Mouse (Mus musculus) MEL (cell line): ENCODE measurements around the gene Olfr532. TPM values are rescaled to one million over a fixed set of nuclear protein-coding genes. Genes with fewer than 3 reads are reported as not detected.
"Not testable (repeated sequence)": the region's sequence is repeated elsewhere in the genome, so short reads cannot be mapped to it uniquely, and the experiment has no call there.

Source experiments
- DNase-seq: peaks from one replicate; pipeline ENCODE4 v3.0.0; 2011; ENCODE audit warnings: low read depth, low spot score
- H3K27ac ChIP-seq: 2 replicates; pipeline ENCODE4 v1.5.1; 2012; ENCODE audit warnings: low read depth, mild to moderate bottlenecking, control low read depth, low read length, moderate library complexity; ENCODE audit not compliant: control insufficient read depth
- H3K27me3 ChIP-seq, 2 experiments: fragments of 150-350 bp in 1 of 2; sonication (generic) in 1 of 2; 2 replicates each; pipeline ENCODE4 v1.6.1; 2012; ENCODE audit warnings: low read length in 2 of 2, mild to moderate bottlenecking in 2 of 2, improper control_type of control experiment in 1 of 2, moderate library complexity in 1 of 2; ENCODE audit not compliant: insufficient read depth in 2 of 2, control insufficient read depth in 1 of 2
- H3K36me3 ChIP-seq, 2 experiments: 2 replicates each; pipeline ENCODE4 v1.6.1; 2012 to 2014; ENCODE audit warnings: low read length in 2 of 2, improper control_type of control experiment in 1 of 2, inconsistent platforms in 1 of 2, mild to moderate bottlenecking in 1 of 2; ENCODE audit not compliant: insufficient read depth in 2 of 2, control insufficient read depth in 1 of 2
- H3K4me1 ChIP-seq, 2 experiments: fragments of 150-350 bp in 1 of 2; sonication (generic) in 1 of 2; 2 replicates each; pipeline ENCODE4 v1.6.1; 2012; ENCODE audit warnings: low read length in 2 of 2, improper control_type of control experiment in 1 of 2, mild to moderate bottlenecking in 1 of 2; ENCODE audit not compliant: insufficient read depth in 2 of 2, control insufficient read depth in 1 of 2
- H3K4me3 ChIP-seq, 2 experiments: fragments of 150-350 bp in 1 of 2; sonication (generic) in 1 of 2; 2 replicates each; pipeline ENCODE4 v1.5.1; 2012; ENCODE audit warnings: low read depth in 2 of 2, low read length in 2 of 2, mild to moderate bottlenecking in 2 of 2, moderate library complexity in 2 of 2, control low read depth in 1 of 2, improper control_type of control experiment in 1 of 2; ENCODE audit not compliant: control insufficient read depth in 1 of 2, insufficient read depth in 1 of 2
- H3K79me2 ChIP-seq: 2 replicates; pipeline ENCODE4 v1.6.1; 2012; ENCODE audit warnings: mild to moderate bottlenecking, low read length, moderate library complexity; ENCODE audit not compliant: control insufficient read depth, poor library complexity, insufficient read depth
- H3K9ac ChIP-seq: 2 replicates; pipeline ENCODE4 v1.6.1; 2012; ENCODE audit warnings: low read depth, mild to moderate bottlenecking, control low read depth, low read length, moderate library complexity; ENCODE audit not compliant: control insufficient read depth, poor library complexity, severe bottlenecking
- H3K9me3 ChIP-seq: fragments of 150-350 bp; sonication (generic); replicated peaks from 2 replicates; pipeline ENCODE4 v1.6.1; 2012; ENCODE audit warnings: mild to moderate bottlenecking, low read length, improper control_type of control experiment, moderate library complexity; ENCODE audit not compliant: insufficient read depth
- BHLHE40 ChIP-seq: IDR thresholded peaks from 2 replicates; pipeline ENCODE4 v1.6.1; 2012; ENCODE audit warnings: low read depth, mild to moderate bottlenecking, inconsistent platforms, low read length, improper control_type of control experiment, borderline replicate concordance
- CTCF ChIP-seq, 3 experiments: IDR thresholded peaks in 2 of 3; conservative IDR thresholded peaks in 1 of 3; 2 replicates each; pipeline ENCODE4 v1.5.1; 2011 to 2012; ENCODE audit warnings: low read length in 3 of 3, low read depth in 2 of 3, mild to moderate bottlenecking in 2 of 3, improper control_type of control experiment in 1 of 3, inconsistent platforms in 1 of 3, mixed read lengths in 1 of 3, moderate library complexity in 1 of 3; ENCODE audit not compliant: control insufficient read depth in 1 of 3, insufficient read depth in 1 of 3, poor library complexity in 1 of 3, severe bottlenecking in 1 of 3
- E2F4 ChIP-seq: IDR thresholded peaks from 2 replicates; pipeline ENCODE4 v1.6.1; 2011; ENCODE audit warnings: low read depth, low read length, improper control_type of control experiment, borderline replicate concordance
- ELF1 ChIP-seq: IDR thresholded peaks from 2 replicates; pipeline ENCODE4 v1.6.1; 2014; ENCODE audit warnings: low read depth, mild to moderate bottlenecking, inconsistent platforms, low read length, improper control_type of control experiment, moderate library complexity
- ETS1 ChIP-seq: IDR thresholded peaks from 2 replicates; pipeline ENCODE4 v1.6.1; 2012; ENCODE audit warnings: low read depth, mild to moderate bottlenecking, inconsistent platforms, low read length, improper control_type of control experiment, moderate library complexity
- GABPA ChIP-seq: IDR thresholded peaks from 2 replicates; pipeline ENCODE4 v1.6.1; 2012; ENCODE audit warnings: low read depth, mild to moderate bottlenecking, inconsistent platforms, low read length, improper control_type of control experiment, moderate library complexity
- MAX ChIP-seq: IDR thresholded peaks from 2 replicates; pipeline ENCODE4 v1.6.1; 2011; ENCODE audit warnings: low read length, improper control_type of control experiment
- MEF2A ChIP-seq: IDR thresholded peaks from 2 replicates; pipeline ENCODE4 v1.6.1; 2014; ENCODE audit warnings: low read depth, mild to moderate bottlenecking, inconsistent platforms, low read length, improper control_type of control experiment; ENCODE audit not compliant: poor library complexity, insufficient replicate concordance, severe bottlenecking; ENCODE audit errors: extremely low read depth
- MYB ChIP-seq: IDR thresholded peaks from 2 replicates; pipeline ENCODE4 v1.6.1; 2011; ENCODE audit warnings: mild to moderate bottlenecking, low read depth, low read length, improper control_type of control experiment
- NELFE ChIP-seq: IDR thresholded peaks from 2 replicates; pipeline ENCODE4 v1.6.1; 2011; ENCODE audit warnings: low read depth, low read length, improper control_type of control experiment
- POLR2AphosphoS5 ChIP-seq: IDR thresholded peaks from 2 replicates; pipeline ENCODE4 v1.6.1; 2012; ENCODE audit warnings: low read depth, borderline replicate concordance, mild to moderate bottlenecking, inconsistent platforms, low read length, moderate library complexity, mixed read lengths
- RAD21 ChIP-seq: IDR thresholded peaks from 2 replicates; pipeline ENCODE4 v1.6.1; 2011; ENCODE audit warnings: mild to moderate bottlenecking, low read depth, low read length, improper control_type of control experiment
- SIN3A ChIP-seq: IDR thresholded peaks from 2 replicates; pipeline ENCODE4 v1.6.1; 2012; ENCODE audit warnings: low read length, improper control_type of control experiment, inconsistent platforms
- TBP ChIP-seq: IDR thresholded peaks from 2 replicates; pipeline ENCODE4 v1.8.0; 2011; ENCODE audit warnings: low read depth, low read length, improper control_type of control experiment
- TCF12 ChIP-seq: IDR thresholded peaks from 2 replicates; pipeline ENCODE4 v1.6.1; 2014; ENCODE audit warnings: low read depth, mild to moderate bottlenecking, inconsistent platforms, low read length, improper control_type of control experiment, moderate library complexity
- UBTF ChIP-seq: IDR thresholded peaks from 2 replicates; pipeline ENCODE4 v1.6.1; 2012; ENCODE audit warnings: low read depth, mild to moderate bottlenecking, inconsistent platforms, low read length, improper control_type of control experiment, moderate library complexity, borderline replicate concordance; ENCODE audit not compliant: insufficient read depth
- USF1 ChIP-seq: IDR thresholded peaks from 2 replicates; pipeline ENCODE4 v1.6.1; 2014; ENCODE audit warnings: low read depth, mild to moderate bottlenecking, inconsistent platforms, low read length, improper control_type of control experiment, moderate library complexity
- USF2 ChIP-seq, 2 experiments: IDR thresholded peaks; 2 replicates each; pipeline ENCODE4 v1.6.1; 2011 to 2012; ENCODE audit warnings: improper control_type of control experiment in 2 of 2, low read length in 2 of 2, borderline replicate concordance in 1 of 2, inconsistent platforms in 1 of 2, low read depth in 1 of 2, mild to moderate bottlenecking in 1 of 2; ENCODE audit not compliant: insufficient read depth in 1 of 2
- polyA plus RNA-seq, 2 experiments: library from polyadenylated mRNA; stranded (reverse) in 1 of 2; unstranded in 1 of 2; fragments of >175 nt in 1 of 2; fragments of >200 nt in 1 of 2; gene quantifications; 2 replicates each; pipeline versions ENCODE4 v1.2.1 to v1.2.4; 2012; ENCODE audit warnings: low replicate concordance in 2 of 2, low read depth in 1 of 2; ENCODE audit not compliant: insufficient read length in 2 of 2, insufficient read depth in 1 of 2, missing spikeins in 1 of 2
- total RNA-seq: library from RNA; depleted of rRNA; stranded (reverse); fragments of 300-350 nt; gene quantifications from 2 replicates; pipeline ENCODE4 v1.2.3, GENCODE M21; 2012; rRNA removed

The Olfr532 gene
- total RNA-seq (not detected in 2 replicates), polyA plus RNA-seq (not detected)

GRCm38 (mm10) chr7:140421539-140421938, at the start of gene Olfr532:
TSS of gene Olfr532 (minus strand) at chr7:140421639.
- Histone ChIP-seq H3K9me3 (no peaks in the 10 kb centered on the region), H3K9ac (no peak within 1 kb of the TSS), H3K27me3 (no peaks in the 10 kb centered on the region), H3K4me1 (no peaks in the 10 kb centered on the region), H3K36me3 (no peaks in the 10 kb centered on the region), H3K27ac (no peak within 1 kb of the TSS), H3K4me3 (no peak within 1 kb of the TSS)
- no peak for DNase-seq
- TF ChIP-seq USF1: no peak
- TF ChIP-seq ELF1: no peak
- no peak for TF ChIP-seq TCF12
- TF ChIP-seq CTCF (IDR thresholded peaks at IDR 0.05 in 2 of 3, conservative IDR thresholded peaks at IDR 0.05 in 1 of 3; ENCODE audit: control insufficient read depth in 1 of 3, insufficient read depth in 1 of 3, low read depth in 2 of 3, low read length in 3 of 3, poor library complexity in 1 of 3, severe bottlenecking in 1 of 3): no peak
- TF ChIP-seq UBTF: no peak
- no peak for TF ChIP-seq E2F4
- no peak for TF ChIP-seq RAD21
- no peak for TF ChIP-seq ETS1
- TF ChIP-seq MYB: no peak
- no peak for TF ChIP-seq SIN3A
- no peak for TF ChIP-seq MEF2A
- no peak for TF ChIP-seq POLR2AphosphoS5
- no peak for TF ChIP-seq GABPA
- no peak for TF ChIP-seq TBP
- TF ChIP-seq USF2 (IDR thresholded peaks at IDR 0.05; ENCODE audit: borderline replicate concordance in 1 of 2, insufficient read depth in 1 of 2, low read depth in 1 of 2, low read length in 2 of 2): no peak
- no peak for TF ChIP-seq MAX
- no peak for TF ChIP-seq BHLHE40
- TF ChIP-seq NELFE: no peak
- TF ChIP-seq, all 39 proteins: peak for 0
- no peaks in the 10 kb centered on the region for H3K79me2 ChIP-seq

GRCm38 (mm10) chr7:140463070-140463469, 41.6 kb upstream of the Olfr532 start, which contains the start of gene Olfr533:
TSS of gene Olfr533 (plus strand) at chr7:140463370.
- H3K36me3 ChIP-seq, H3K9me3 ChIP-seq, H3K27me3 ChIP-seq, H3K9ac ChIP-seq, H3K79me2 ChIP-seq, H3K4me3 ChIP-seq, DNase-seq, H3K4me1 ChIP-seq, H3K27ac ChIP-seq: not testable (repeated sequence)
